Mouse (Mus musculus) forebrain, embryonic 11.5 days (tissue): ENCODE results near the gene Fam198a. TPM values are rescaled to one million over a fixed set of nuclear protein-coding genes. Genes with fewer than 3 reads are reported as not detected.
A peak's percentile ranks its signal among the peaks of the same experiment; 100 is the strongest.

Source experiments
- ATAC-seq: fragments of 200-750 bp; cut with Nextera tagmentation; replicated peaks from 2 replicates; pipeline ENCODE4 v1.8.0; 2017; ENCODE audit warnings: moderate TSS enrichment; ENCODE audit not compliant: low FRiP score
- DNase-seq: peaks from one replicate; pipeline ENCODE4 v3.0.0-alpha.2; 2017; ENCODE audit warnings: low spot score
- H3K27ac ChIP-seq: fragments of 300-500 bp; sonication (generic); 2 replicates; pipeline ENCODE4 v1.5.1; 2014; ENCODE audit warnings: low read depth, low read length
- H3K27me3 ChIP-seq: fragments of 300-500 bp; sonication (generic); 2 replicates; pipeline ENCODE4 v1.6.1; 2014; ENCODE audit warnings: mild to moderate bottlenecking, low read length, mixed read lengths; ENCODE audit not compliant: control insufficient read depth, insufficient read depth
- H3K36me3 ChIP-seq: fragments of 300-500 bp; sonication (generic); 2 replicates; pipeline ENCODE4 v1.6.1; 2014; ENCODE audit warnings: mild to moderate bottlenecking, low read length, moderate library complexity, mixed read lengths; ENCODE audit not compliant: control insufficient read depth, insufficient read depth
- H3K4me1 ChIP-seq: fragments of 300-500 bp; sonication (generic); replicated peaks from 2 replicates; pipeline ENCODE4 v1.6.1; 2014; ENCODE audit warnings: low read length, mixed read lengths; ENCODE audit not compliant: control insufficient read depth, insufficient read depth
- H3K4me2 ChIP-seq: fragments of 300-500 bp; sonication (generic); 2 replicates; pipeline ENCODE4 v1.6.1; 2014; ENCODE audit warnings: low read depth, mild to moderate bottlenecking, low read length, moderate library complexity, mixed read lengths; ENCODE audit not compliant: severe bottlenecking
- H3K4me3 ChIP-seq: fragments of 300-500 bp; sonication (generic); 2 replicates; pipeline ENCODE4 v1.5.1; 2014; ENCODE audit warnings: low read depth, low read length
- H3K9ac ChIP-seq: fragments of 300-500 bp; sonication (generic); 2 replicates; pipeline ENCODE4 v1.6.1; 2014; ENCODE audit warnings: low read length
- H3K9me3 ChIP-seq: fragments of 300-500 bp; sonication (generic); 2 replicates; pipeline ENCODE4 v1.6.1; 2016; ENCODE audit warnings: low read length, mixed read lengths; ENCODE audit not compliant: control insufficient read depth
- WGBS: fragments of 180-500 bp; shearing (Covaris S2); extraction: QIAGEN DNeasy Blood & Tissue Kit; methylation state at CpG from one replicate; pipeline ENCODE4 v1.1.7; 2014; 5-methylcytosine and 5-hydroxymethylcytosine counted together
- polyA plus RNA-seq: library from polyadenylated mRNA; unstranded; fragments of >200 nt; fragmentation: Nextera tagmentation; extraction: Ambion mirVana; gene quantifications from 2 replicates; pipeline ENCODE4 v1.2.1, GENCODE M21; 2014

Gene Fam198a
- polyA plus RNA-seq, 1 experiment from 2014 or later: 0.40 TPM

GRCm38 (mm10) chr9:121923443-121923842 lies 27.3 kb upstream of the Fam198a start:
- ATAC-seq: no peak

GRCm38 (mm10) chr9:121923906-121924305 lies 26.9 kb upstream of the Fam198a start:
- 79% methylated on average over 5 of the region's 5 CpGs for WGBS
- H3K9ac ChIP-seq: no peak overlapping the region
- H3K4me2 ChIP-seq: no peak overlapping the region
- no peaks in the 10 kb centered on the region for H3K4me1 ChIP-seq
- no peak overlapping the region for H3K27ac ChIP-seq
- no peaks in the 10 kb centered on the region for H3K9me3 ChIP-seq
- H3K4me3 ChIP-seq: no peak overlapping the region
- ATAC-seq: no peak
- no peaks in the 10 kb centered on the region for H3K27me3 ChIP-seq
- DNase-seq: peak; percentile 29
- no peaks in the 10 kb centered on the region for H3K36me3 ChIP-seq

More at GRCm38 (mm10) chr9:121923443-121923842, 27.3 kb upstream of the Fam198a start:
- Histone ChIP-seq H3K4me2 (no peak overlapping the region), H3K27ac (no peak overlapping the region), H3K9ac (no peak overlapping the region), H3K36me3 (no peaks in the 10 kb centered on the region), H3K9me3 (no peaks in the 10 kb centered on the region), H3K4me3 (no peak overlapping the region), H3K27me3 (no peaks in the 10 kb centered on the region), H3K4me1 (no peaks in the 10 kb centered on the region)
- peak; percentile 24 for DNase-seq
- WGBS: 86% methylated on average over 8 of the region's 8 CpGs

GRCm38 (mm10) chr9:121924901-121925560 lies 25.8 kb upstream of the Fam198a start:
- no peaks in the 10 kb centered on the region for H3K27me3 ChIP-seq
- no peak overlapping the region for H3K9ac ChIP-seq
- 94% methylated on average over 9 of the region's 9 CpGs for WGBS

GRCm38 (mm10) chr9:121925959-121926358 lies 24.8 kb upstream of the Fam198a start:
- 82% methylated on average over 8 of the region's 8 CpGs for WGBS
- DNase-seq (no peak), ATAC-seq (no peak)
- no peak overlapping the region for H3K4me2 ChIP-seq
- H3K4me3 ChIP-seq: no peak overlapping the region
- no peaks in the 10 kb centered on the region for H3K4me1 ChIP-seq
- H3K27me3 ChIP-seq: no peaks in the 10 kb centered on the region
- no peak overlapping the region for H3K27ac ChIP-seq
- no peaks in the 10 kb centered on the region for H3K36me3 ChIP-seq
- no peaks in the 10 kb centered on the region for H3K9me3 ChIP-seq
- H3K9ac ChIP-seq: no peak overlapping the region

More at GRCm38 (mm10) chr9:121924901-121925560, 25.8 kb upstream of the Fam198a start:
- DNase-seq: peak; percentile 34
- Histone ChIP-seq H3K9me3 (no peaks in the 10 kb centered on the region), H3K36me3 (no peaks in the 10 kb centered on the region), H3K27ac (no peak overlapping the region), H3K4me3 (no peak overlapping the region), H3K4me1 (no peaks in the 10 kb centered on the region), H3K4me2 (no peak overlapping the region)
- ATAC-seq: no peak

- Histone ChIP-seq H3K27ac (no peak overlapping the region), H3K9ac (no peak overlapping the region), H3K4me2 (no peak overlapping the region), H3K27me3 (no peaks in the 10 kb centered on the region), H3K4me3 (no peak overlapping the region), H3K4me1 (no peaks in the 10 kb centered on the region), H3K36me3 (no peaks in the 10 kb centered on the region), H3K9me3 (no peaks in the 10 kb centered on the region)
- 70% methylated on average over 11 of the region's 11 CpGs for WGBS
- ATAC-seq (no peak), DNase-seq (peak; percentile 44)
These were observed 24.0 kb upstream of the Fam198a start for GRCm38 (mm10) chr9:121926634-121927405.

- H3K4me2 ChIP-seq: no peak overlapping the region
- no peaks in the 10 kb centered on the region for H3K36me3 ChIP-seq
- WGBS: 83% methylated on average over 7 of the region's 7 CpGs
- no peak overlapping the region for H3K27ac ChIP-seq
- H3K4me1 ChIP-seq: no peaks in the 10 kb centered on the region
- no peak overlapping the region for H3K9ac ChIP-seq
- DNase-seq (peak; percentile 23), ATAC-seq (no peak)
- H3K9me3 ChIP-seq: no peaks in the 10 kb centered on the region
- no peaks in the 10 kb centered on the region for H3K27me3 ChIP-seq
- no peak overlapping the region for H3K4me3 ChIP-seq
These were observed 23.1 kb upstream of the Fam198a start for GRCm38 (mm10) chr9:121927721-121928120.

- Histone ChIP-seq H3K9ac (no peak overlapping the region), H3K27ac (no peak overlapping the region), H3K9me3 (no peaks in the 10 kb centered on the region), H3K4me3 (no peak overlapping the region), H3K4me2 (no peak overlapping the region), H3K27me3 (no peaks in the 10 kb centered on the region), H3K36me3 (no peaks in the 10 kb centered on the region), H3K4me1 (no peaks in the 10 kb centered on the region)
- DNase-seq: peak; percentile 72
- no peak for ATAC-seq
- WGBS: 28% methylated on average over 2 of the region's 2 CpGs
These were observed 22.3 kb upstream of the Fam198a start for GRCm38 (mm10) chr9:121928498-121928897.

GRCm38 (mm10) chr9:121934856-121935255 lies 15.9 kb upstream of the Fam198a start:
- Histone ChIP-seq H3K4me3 (no peak overlapping the region), H3K4me1 (no peaks in the 10 kb centered on the region), H3K27me3 (no peaks in the 10 kb centered on the region), H3K9me3 (no peaks in the 10 kb centered on the region), H3K9ac (no peak overlapping the region), H3K36me3 (no peaks in the 10 kb centered on the region), H3K4me2 (no peak overlapping the region), H3K27ac (no peak overlapping the region)
- ATAC-seq (no peak), DNase-seq (no peak)
- 87% methylated on average over 4 of the region's 4 CpGs for WGBS
